Mouse (Mus musculus) liver, adult 2 months (tissue): ENCODE measurements around the gene Clec3a.

ENCODE experiments used
- CTCF ChIP-seq: fragments of 200-500 bp; IDR thresholded peaks from 2 replicates; pipeline ENCODE4 v1.5.1; 2011; ENCODE audit warnings: low read depth, low read length, control low read depth
- POLR2A ChIP-seq: fragments of 200-500 bp; IDR thresholded peaks from 2 replicates; pipeline ENCODE4 v1.6.1; 2011; ENCODE audit warnings: low read length, control low read depth; ENCODE audit not compliant: insufficient read depth; ENCODE audit errors: extremely low read depth

DNA sequence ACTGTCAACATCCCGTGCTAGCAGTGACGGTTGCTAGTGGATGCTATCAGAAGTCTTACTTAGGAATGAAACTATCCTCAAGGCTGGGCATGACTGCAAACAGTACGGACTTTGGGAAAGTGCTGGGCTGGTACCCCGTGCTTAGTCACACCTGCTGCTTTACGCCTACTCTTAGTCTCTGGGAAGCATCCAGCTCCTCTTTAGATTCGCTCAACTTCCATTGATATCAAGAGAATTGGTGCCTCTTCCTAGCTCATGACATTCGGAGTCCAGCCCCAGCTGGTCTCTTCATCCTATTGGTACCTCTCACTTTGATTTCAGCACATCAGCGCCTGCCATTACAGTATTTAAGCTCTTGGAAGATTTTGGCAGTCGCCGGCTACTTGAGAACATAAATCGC, 44.7 kb downstream of the Clec3a start:
- no peak for TF ChIP-seq CTCF
- TF ChIP-seq POLR2A = no peak
